Comparison of ENCODE assay signal across 11 mouse cellular contexts in genomic region chr8:45469507-45470178, GRCm38 (mm10). TPM values are rescaled to one million over a fixed set of nuclear protein-coding genes. Genes with fewer than 3 reads are reported as not detected.
DNase-seq lines count a peak whose midpoint lies in the region; ATAC-seq and TF ChIP-seq lines count a peak whose summit lies in the region.
"Had no signal": no experiment of that assay in that cellular context is flagged by ENCODE, and none has a peak within 500 bp of the region (broad histone marks: within the 10 kb centered on the region; RNA-seq: fewer than 3 reads in every experiment).

No protein-coding gene starts in this region.

- H3K27ac ChIP-seq in cerebellum, adult 2 months (ENCODE audit: insufficient read depth, low read length) = no peak overlapping the region
- no peak overlapping the region for H3K27ac ChIP-seq in kidney, postnatal 0 days
- H3K27ac ChIP-seq in intestine, embryonic 15.5 days = no peak overlapping the region

- H3K36me3 ChIP-seq in kidney, postnatal 0 days (ENCODE audit: insufficient read depth, low read length) = no peaks in the 10 kb centered on the region
- H3K36me3 ChIP-seq in intestine, embryonic 15.5 days = no peaks in the 10 kb centered on the region

- no peaks in the 10 kb centered on the region for H3K9me3 ChIP-seq in kidney, postnatal 0 days (replicated peaks; ENCODE audit: low read length)
- H3K9me3 ChIP-seq in intestine, embryonic 15.5 days = no peaks in the 10 kb centered on the region

- no peak for TF ChIP-seq CTCF in cerebellum, adult 2 months (IDR thresholded peaks at IDR 0.05; ENCODE audit: borderline replicate concordance, insufficient read depth, low read depth, low read length)
- no peak for TF ChIP-seq CTCF in lung, adult 2 months (IDR thresholded peaks at IDR 0.05; ENCODE audit: insufficient read depth, low read length)
- TF ChIP-seq CTCF in kidney, postnatal 0 days (IDR thresholded peaks at IDR 0.05; ENCODE audit: low read depth) = no peak

- H3K4me1 ChIP-seq in cerebellum, adult 2 months (ENCODE audit: control insufficient read depth, insufficient read depth, low read length) = no peaks in the 10 kb centered on the region
- no peaks in the 10 kb centered on the region for H3K4me1 ChIP-seq in lung, adult 2 months (ENCODE audit: control insufficient read depth, insufficient read depth, low read length)
- H3K4me1 ChIP-seq in kidney, postnatal 0 days (replicated peaks; ENCODE audit: insufficient read depth, low read length) = no peaks in the 10 kb centered on the region
- H3K4me1 ChIP-seq in intestine, embryonic 15.5 days (replicated peaks) = no peaks in the 10 kb centered on the region

- no peak overlapping the region for H3K4me3 ChIP-seq in cerebellum, adult 2 months (replicated peaks; ENCODE audit: insufficient read depth, low read depth, low read length)
- no peak overlapping the region for H3K4me3 ChIP-seq in lung, adult 2 months (replicated peaks; ENCODE audit: extremely low read depth, low read depth, low read length)
- H3K4me3 ChIP-seq in kidney, postnatal 0 days (replicated peaks; ENCODE audit: low read depth, low read length) = no peak overlapping the region
- H3K4me3 ChIP-seq in intestine, embryonic 15.5 days (replicated peaks) = no peak overlapping the region
- H3K4me3 ChIP-seq: erythroblast, embryonic 14.5 days; myocyte had no signal

- no peak for ATAC-seq in kidney, postnatal 0 days (replicated peaks; ENCODE audit: low FRiP score, low read depth)
- ATAC-seq in intestine, embryonic 15.5 days = no peak

- H3K4me2 ChIP-seq in kidney, postnatal 0 days (ENCODE audit: low read length) = no peak overlapping the region
- no peak overlapping the region for H3K4me2 ChIP-seq in intestine, embryonic 15.5 days (replicated peaks)

- WGBS in cerebellum, adult 2 months = 42% methylated on average over 8 of the region's 8 CpGs
- WGBS in lung, adult 2 months = 41% methylated on average over 8 of the region's 8 CpGs
- 53% methylated on average over 8 of the region's 8 CpGs for WGBS in kidney, postnatal 0 days
- 71% methylated on average over 8 of the region's 8 CpGs for WGBS in intestine, embryonic 15.5 days

- no peaks in the 10 kb centered on the region for H3K27me3 ChIP-seq in cerebellum, adult 2 months (ENCODE audit: control insufficient read depth, insufficient read depth, low read length)
- H3K27me3 ChIP-seq in kidney, postnatal 0 days (ENCODE audit: insufficient read depth, low read length) = no peaks in the 10 kb centered on the region
- no peaks in the 10 kb centered on the region for H3K27me3 ChIP-seq in intestine, embryonic 15.5 days (replicated peaks)

- no peak overlapping the region for H3K9ac ChIP-seq in kidney, postnatal 0 days (ENCODE audit: low read depth, low read length)
- no peak overlapping the region for H3K9ac ChIP-seq in intestine, embryonic 15.5 days

- DNase-seq in cerebellum, adult 2 months = peak; percentile 10 to 14
- DNase-seq in cerebellum, adult 9-10 months = no peak
- peak; percentile 3 to 18 for DNase-seq in lung, adult 18-20 months
- no peak for DNase-seq in lung, adult 2 months
- DNase-seq in kidney, postnatal 0 days (ENCODE audit: low spot score) = peak; percentile 60
- DNase-seq in retina, postnatal 7 days (ENCODE audit: low read depth, low spot score) = peak; percentile 30
- no peak for DNase-seq in spleen, postnatal 14 days (ENCODE audit: low spot score in 2 of 2)
- DNase-seq: cerebellum, adult 11-12 months had no signal

- TF ChIP-seq POLR2A in cerebellum, adult 2 months (IDR thresholded peaks at IDR 0.05; ENCODE audit: borderline replicate concordance, insufficient read depth, low read length) = no peak
- no peak for TF ChIP-seq POLR2A in lung, adult 2 months (IDR thresholded peaks at IDR 0.05; ENCODE audit: borderline replicate concordance, extremely low read depth, low read depth, low read length)

RNA-seq across cellular contexts. Expression of gene Sorbs2, which starts 37.9 kb away (rescaled TPM):
- 32.9 and 33.0 TPM in 2 replicates for polyA plus RNA-seq in cerebellum, adult 2 months (2012; rRNA removed)
- 6.5 and 10.1 TPM in 2 replicates for polyA plus RNA-seq in lung, adult 2 months (2012; rRNA removed)
- polyA plus RNA-seq in kidney, postnatal 0 days (2015; fragmentation: Nextera tagmentation; extraction: Ambion mirVana) = 41.6 and 45.5 TPM in 2 replicates
- polyA plus RNA-seq in intestine, embryonic 15.5 days (2015; fragmentation: Nextera tagmentation; extraction: Ambion mirVana) = 25.3 and 25.8 TPM in 2 replicates

RNA-seq across cellular contexts. Expression of gene Tlr3, which starts 58.8 kb away (rescaled TPM):
- 7.9 and 9.6 TPM in 2 replicates for polyA plus RNA-seq in cerebellum, adult 2 months (2012; rRNA removed)
- 5.3 and 6.8 TPM in 2 replicates for polyA plus RNA-seq in lung, adult 2 months (2012; rRNA removed)
- 4.6 and 4.7 TPM in 2 replicates for polyA plus RNA-seq in kidney, postnatal 0 days (2015; fragmentation: Nextera tagmentation; extraction: Ambion mirVana)
- 1.6 and 2.3 TPM in 2 replicates for polyA plus RNA-seq in intestine, embryonic 15.5 days (2015; fragmentation: Nextera tagmentation; extraction: Ambion mirVana)
- polyA plus RNA-seq: erythroblast, embryonic 14.5 days had no signal

Comparison
In these comparisons a context has a peak if more than half of its experiments do, and no peak if none do; other contexts are left out.
1. DNase-seq: peak in cerebellum, adult 2 months (2 of 2), lung, adult 18-20 months (2 of 2), kidney, postnatal 0 days (single experiment) and retina, postnatal 7 days (single experiment); none in cerebellum, adult 9-10 months (single experiment), lung, adult 2 months (single experiment) and spleen, postnatal 14 days (0 of 2).